Mouse (Mus musculus): Measurements from ENCODE around the gene Pold4.

Gene Pold4

GRCm38 (mm10) chr19:4263702-4264101 lies 32.0 kb downstream of the Pold4 start:
- CTCF ChIA-PET, result interaction anchor here in 2 of 4 experiments (0.9 to 2.1 kb wide), 4 partner anchors 8 to 207 kb away, joined by 3 to 8 read pairs (median 3); partner anchors contain the start of gene Ankrd13d (in 1 of the 2)

DNA sequence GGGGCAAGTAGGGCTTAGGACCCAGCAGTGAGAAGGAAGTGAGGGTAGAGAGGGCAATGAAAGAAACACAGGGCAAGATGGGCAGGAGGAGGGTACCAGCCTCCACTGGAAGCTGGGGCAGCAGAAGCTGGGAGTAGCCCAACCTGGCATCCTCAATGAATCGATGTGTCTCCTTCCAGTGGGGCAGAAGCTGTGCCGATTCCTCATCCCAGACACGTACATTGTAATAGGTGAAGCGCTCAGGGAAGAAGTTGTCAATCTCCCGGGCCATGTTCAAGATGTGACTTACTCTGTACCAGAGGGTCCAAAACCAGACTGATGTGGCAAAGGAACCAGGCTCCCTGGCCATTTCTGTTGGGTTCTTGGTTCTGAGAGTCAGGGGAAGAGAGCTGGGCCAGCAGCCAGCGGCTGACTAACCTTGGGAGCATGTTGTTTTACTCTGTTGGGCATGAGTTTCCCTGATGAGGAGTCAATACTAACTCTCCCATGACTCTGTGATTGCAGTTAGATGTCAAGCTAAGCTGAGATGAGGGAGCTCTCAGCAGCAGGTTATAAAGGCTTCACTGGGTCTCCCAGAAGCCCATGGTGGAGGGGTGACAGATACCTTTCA lies 32.6 kb downstream of the Pold4 start:
- ChIA-PET CTCF (interaction anchor here in 3 of 4 experiments (0.9 to 2.1 kb wide), 5 partner anchors 8 to 46 kb away, joined by 3 to 8 read pairs (median 3); partner anchors contain the start of gene Ankrd13d (in 1 of the 3)), POLR2A (interaction anchor here in 2 of 4 experiments (1.4 to 1.5 kb wide), 3 partner anchors 18 to 222 kb away, joined by 3 to 5 read pairs (median 4); no protein-coding TSS in a partner anchor)

More at GRCm38 (mm10) chr19:4263702-4264101, 32.0 kb downstream of the Pold4 start:
- POLR2A ChIA-PET, result interaction anchor here in 2 of 4 experiments (0.6 to 1.5 kb wide), 6 partner anchors 18 to 264 kb away, joined by 3 to 5 read pairs (median 4); partner anchors contain the start of genes Gm49405 (in 1 of the 2) and Nudt8 (in 1 of the 2)

DNA sequence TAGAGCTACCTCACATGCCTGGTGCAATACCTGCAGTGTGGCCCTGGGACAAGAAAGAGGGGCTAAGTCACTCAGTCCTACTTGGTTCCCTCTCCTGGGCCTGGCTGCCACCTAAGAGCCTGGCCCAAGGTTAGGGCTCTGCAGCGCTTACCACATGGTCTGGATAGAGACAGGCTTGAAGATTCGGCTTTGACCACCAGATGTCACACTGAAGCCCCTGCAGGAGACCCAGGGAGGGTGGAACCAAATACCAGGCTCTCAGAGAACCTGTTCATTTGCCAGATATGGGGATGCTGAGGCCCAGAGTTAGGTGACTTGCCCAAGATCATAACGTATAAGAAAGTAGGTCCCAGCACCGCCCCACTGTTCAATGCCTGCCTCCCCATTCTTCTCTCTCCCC lies 34.3 kb downstream of the Pold4 start:
- POLR2A ChIA-PET, result interaction anchor here in 2 of 4 experiments (1.6 to 1.9 kb wide), 2 partner anchors 8 to 29 kb away, joined by 4 to 7 read pairs; no protein-coding TSS in a partner anchor
- CTCF ChIA-PET, result no interaction called here

GRCm38 (mm10) chr19:4268566-4269361 lies 37.1 kb downstream of the Pold4 start, which contains the start of gene Ssh3:
Ssh3 (minus strand) TSS chr19:4269180.
- POLR2A ChIA-PET, result interaction anchor here in 3 of 4 experiments (0.6 to 3.2 kb wide), 29 partner anchors 10 to 282 kb away, joined by 3 to 26 read pairs (median 4); partner anchors contain the start of genes Ankrd13d (in 3 of the 3), Acy3 (in 1 of the 3) and Rad9a (in 1 of the 3)
- CTCF ChIA-PET, result interaction anchor here (0.5 to 5.6 kb wide), 19 partner anchors 8 to 256 kb away, joined by 3 to 33 read pairs (median 4); partner anchors contain the start of genes Ankrd13d (in 4 of the 4), Grk2 (in 1 of the 4) and Ndufv1 (in 1 of the 4)

DNA sequence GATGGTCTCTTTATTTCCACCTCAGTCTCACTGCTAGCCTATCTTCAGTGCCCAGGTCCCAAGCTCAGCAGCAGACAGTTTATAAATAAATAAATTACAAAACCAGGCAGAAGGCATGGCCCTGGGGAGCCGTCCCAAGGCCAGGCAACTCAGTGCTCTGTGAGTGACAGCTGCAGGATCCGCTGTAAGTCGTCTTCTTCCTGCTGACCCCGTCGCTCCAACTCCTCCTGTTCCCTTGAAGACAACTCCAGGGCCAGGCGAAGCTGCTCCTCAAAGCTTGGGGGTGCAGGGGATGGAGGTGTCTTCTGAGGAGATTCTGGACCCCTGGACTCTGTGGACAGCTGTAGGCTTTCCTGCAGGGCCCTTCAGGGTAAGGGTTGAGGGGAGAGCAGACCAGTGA lies 38.5 kb downstream of the Pold4 start:
- ChIA-PET POLR2A (interaction anchor here in 2 of 4 experiments (1.1 to 3.2 kb wide), 7 partner anchors 12 to 171 kb away, joined by 3 to 26 read pairs (median 4); partner anchors contain the start of gene Ankrd13d (in 2 of the 2)), CTCF (interaction anchor here in 2 of 4 experiments (1.0 to 5.6 kb wide), 2 partner anchors 10 to 13 kb away, joined by 3 to 33 read pairs; partner anchors contain the start of gene Ankrd13d (in 1 of the 2))

DNA sequence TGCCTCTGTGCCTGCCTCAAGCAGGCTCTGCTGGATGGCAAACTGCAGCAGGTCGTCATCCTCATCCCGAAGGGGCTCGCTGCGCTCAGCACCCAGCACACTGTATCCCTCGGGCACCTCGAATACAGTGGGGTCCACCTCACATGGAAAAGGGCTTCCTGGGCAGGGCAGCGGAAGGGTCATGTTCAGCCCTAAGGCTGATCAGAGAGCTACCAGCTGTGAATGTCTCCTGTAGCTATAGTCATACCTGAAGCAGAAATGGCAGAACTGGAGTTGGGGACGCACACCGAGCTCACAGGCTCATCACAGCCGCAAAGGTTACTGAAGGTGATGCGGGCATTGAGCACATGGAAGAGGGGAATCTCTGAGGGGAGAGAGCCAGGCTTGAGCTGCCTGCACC lies 39.3 kb downstream of the Pold4 start:
- ChIA-PET CTCF (interaction anchor here in 1 of 4 experiments (1.2 to 5.6 kb wide), 2 partner anchors 12 to 13 kb away, joined by 3 to 33 read pairs; partner anchors contain the start of gene Ankrd13d), POLR2A (interaction anchor here in 2 of 4 experiments (0.7 to 3.2 kb wide), 6 partner anchors 11 to 114 kb away, joined by 3 to 26 read pairs (median 4); partner anchors contain the start of genes Ankrd13d (in 2 of the 2) and Rad9a (in 1 of the 2))

DNA sequence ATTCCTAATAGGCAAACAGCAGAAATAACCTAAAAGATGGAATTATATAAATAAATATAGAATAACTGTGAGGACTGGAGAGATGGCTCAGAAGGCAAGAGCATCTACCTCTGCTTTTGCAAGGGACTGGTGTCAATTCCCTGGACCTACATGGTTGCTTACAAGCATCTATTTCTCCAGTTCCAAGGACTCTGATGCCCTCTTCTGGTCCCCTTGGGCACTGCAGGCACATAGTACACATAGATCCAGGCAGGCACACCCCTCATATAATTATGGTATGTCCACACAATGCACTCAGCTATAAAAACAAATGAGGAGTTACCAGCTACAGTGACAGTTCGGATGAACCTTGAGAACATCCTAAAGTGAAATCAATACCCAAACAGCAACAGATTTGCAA lies 47.8 kb downstream of the Pold4 start:
- ChIA-PET POLR2A (interaction anchor here in 1 of 4 experiments (0.7 kb wide), 1 partner anchor 1452 kb away, joined by 3 read pairs; no protein-coding TSS in a partner anchor), CTCF (interaction anchor here in 1 of 4 experiments (0.6 to 1.7 kb wide), 4 partner anchors 11 to 302 kb away, joined by 3 to 6 read pairs (median 3); partner anchors contain the start of gene Ssh3)

DNA sequence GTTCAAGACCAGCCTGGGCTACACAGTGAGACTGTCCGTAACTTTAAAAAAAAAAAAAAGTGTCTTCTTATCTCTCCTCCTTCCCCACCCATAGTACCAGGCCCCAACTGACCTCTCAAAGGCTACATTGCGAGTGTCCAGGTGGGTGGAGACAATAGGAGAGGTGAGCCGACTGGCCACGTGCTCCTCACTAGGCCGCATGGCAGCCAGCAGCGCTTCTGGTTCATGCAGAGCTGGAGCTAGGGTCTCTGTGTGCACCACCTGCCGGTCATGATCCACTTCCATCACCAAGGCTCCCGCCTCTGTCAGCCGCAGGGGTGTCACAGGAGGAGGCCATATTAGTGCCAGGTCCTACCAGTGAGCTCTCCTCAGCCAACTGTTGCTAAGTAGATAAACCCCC lies 48.7 kb downstream of the Pold4 start:
- ChIA-PET POLR2A (interaction anchor here in 2 of 4 experiments (0.5 to 4.3 kb wide), 10 partner anchors 8 to 238 kb away, joined by 3 to 26 read pairs (median 3); partner anchors contain the start of genes Gstp2 (in 1 of the 2), Rps6kb2 (in 1 of the 2) and Ssh3 (in 1 of the 2)), CTCF (interaction anchor here (0.5 to 1.7 kb wide), 8 partner anchors 10 to 88 kb away, joined by 3 to 6 read pairs (median 3); partner anchors contain the start of genes Rad9a (in 1 of the 4) and Ssh3 (in 1 of the 4))

GRCm38 (mm10) chr19:4282898-4283553 lies 51.3 kb downstream of the Pold4 start, which contains the start of gene Ankrd13d:
Ankrd13d (minus strand) TSS chr19:4283137.
- ChIA-PET CTCF (interaction anchor here (0.5 to 2.9 kb wide), 72 partner anchors 9 to 1205 kb away, joined by 3 to 33 read pairs (median 4); partner anchors contain the start of genes Ssh3 (in 3 of the 4), Grk2 (in 2 of the 4), Ndufv1 (in 2 of the 4) and Pold4 (in 2 of the 4)), POLR2A (interaction anchor here (0.5 to 4.3 kb wide), 65 partner anchors 9 to 1638 kb away, joined by 3 to 32 read pairs (median 4); partner anchors contain the start of genes Grk2 (in 3 of the 4), Ssh3 (in 3 of the 4), Aip (in 2 of the 4) and Cdk2ap2 (in 2 of the 4))

Measured in embryonic stem cell, embryonic (primary cell).